Mouse (Mus musculus): ENCODE measurements around the gene Msmo1.

Gene Msmo1

GRCm38 (mm10) chr8:64733271-64733943, at the start of gene Msmo1:
TSS of gene Msmo1 (minus strand) at chr8:64733792.
- DNase-seq (ENCODE audit: low read depth in 1 of 2, low spot score in 2 of 2), result peak; percentile 92 to 94

DNA sequence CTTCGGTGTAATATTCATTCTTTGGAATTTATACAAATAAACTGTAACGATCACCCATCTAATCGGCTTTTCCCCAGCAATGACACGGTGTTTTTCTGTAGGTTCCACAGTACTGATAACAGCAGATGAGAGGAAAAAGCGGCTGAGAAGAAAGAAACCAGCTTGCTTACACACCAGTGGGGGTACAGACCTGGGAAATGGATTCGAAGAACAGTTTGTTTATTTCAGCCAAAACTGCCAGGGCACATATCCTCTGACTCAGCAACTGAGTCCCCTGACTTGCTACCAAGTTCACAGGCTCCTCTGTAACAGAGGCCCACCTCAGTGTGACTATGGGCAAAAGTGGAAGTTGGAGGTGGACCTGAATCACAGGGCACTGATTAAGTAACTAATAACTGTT, 48.4 kb upstream of the Msmo1 start:
- DNase-seq (ENCODE audit: low read depth in 1 of 2, low spot score in 2 of 2), result no peak

- no peak for DNase-seq (ENCODE audit: low read depth in 1 of 2, low spot score in 2 of 2)
These were observed 44.3 kb upstream of the Msmo1 start for GRCm38 (mm10) chr8:64777925-64778324.

DNA sequence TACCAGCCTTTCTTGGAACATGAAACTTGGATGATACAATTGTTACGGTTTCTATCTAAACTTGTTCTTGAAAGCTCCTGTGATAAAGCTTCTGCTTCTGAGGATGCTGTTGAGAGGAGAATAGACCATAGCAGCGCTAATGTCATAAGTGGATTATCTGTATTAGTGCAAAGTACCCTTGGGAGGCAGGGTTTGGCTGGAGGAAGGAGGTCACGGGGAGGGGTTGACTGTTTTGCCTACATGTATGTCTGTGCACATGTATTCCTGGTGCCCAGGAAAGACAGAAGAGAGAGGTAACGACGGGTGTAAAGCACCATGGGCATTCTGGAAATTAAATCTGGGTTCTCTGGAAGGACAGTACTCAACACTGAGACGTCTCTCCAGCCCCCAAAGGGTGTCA, 40.5 kb upstream of the Msmo1 start:
- DNase-seq (ENCODE audit: low read depth in 1 of 2, low spot score in 2 of 2), result no peak

DNA sequence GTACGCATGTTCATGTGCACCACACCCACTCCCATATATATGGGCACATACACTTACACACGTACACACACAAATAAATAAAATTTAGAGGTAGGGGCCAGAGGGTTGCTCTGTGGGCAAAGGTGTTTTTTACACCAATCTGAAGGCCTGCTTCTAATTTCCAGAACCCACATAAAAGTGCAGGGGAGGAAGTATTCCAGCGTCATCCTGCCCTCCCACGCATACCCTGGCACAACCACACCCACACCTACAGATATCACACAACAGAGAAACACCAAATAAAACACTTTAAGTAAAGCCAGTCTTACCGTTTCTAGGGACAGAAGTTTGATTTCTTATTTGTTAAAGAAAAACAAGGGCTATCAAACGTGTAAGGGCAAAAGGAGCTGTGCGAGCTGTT, 37.2 kb upstream of the Msmo1 start:
- no peak for DNase-seq (ENCODE audit: low read depth in 1 of 2, low spot score in 2 of 2)

DNA sequence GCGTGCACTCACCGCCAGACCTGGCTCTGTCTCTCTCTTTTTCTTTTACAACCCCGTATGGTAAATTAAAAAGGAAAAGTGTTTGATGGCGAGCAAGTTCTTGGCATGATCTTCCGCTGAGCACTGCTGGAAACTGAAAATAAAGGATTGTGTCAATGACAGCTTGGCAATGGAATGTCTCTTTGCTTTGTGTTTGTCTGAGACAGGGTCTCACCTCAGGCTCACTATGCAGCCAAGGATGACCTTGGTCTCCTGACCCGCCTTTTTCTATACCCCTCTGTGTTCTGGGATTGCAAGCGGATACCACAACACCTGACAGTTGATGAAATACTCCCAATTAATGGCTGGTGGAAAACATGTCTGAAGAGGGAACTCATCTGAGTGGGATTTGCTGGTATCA, 36.0 kb upstream of the Msmo1 start:
- DNase-seq (ENCODE audit: low read depth in 1 of 2, low spot score in 2 of 2), result no peak

GRCm38 (mm10) chr8:64768645-64769044, 35.1 kb upstream of the Msmo1 start:
- DNase-seq (ENCODE audit: low read depth in 1 of 2, low spot score in 2 of 2), result no peak

DNA sequence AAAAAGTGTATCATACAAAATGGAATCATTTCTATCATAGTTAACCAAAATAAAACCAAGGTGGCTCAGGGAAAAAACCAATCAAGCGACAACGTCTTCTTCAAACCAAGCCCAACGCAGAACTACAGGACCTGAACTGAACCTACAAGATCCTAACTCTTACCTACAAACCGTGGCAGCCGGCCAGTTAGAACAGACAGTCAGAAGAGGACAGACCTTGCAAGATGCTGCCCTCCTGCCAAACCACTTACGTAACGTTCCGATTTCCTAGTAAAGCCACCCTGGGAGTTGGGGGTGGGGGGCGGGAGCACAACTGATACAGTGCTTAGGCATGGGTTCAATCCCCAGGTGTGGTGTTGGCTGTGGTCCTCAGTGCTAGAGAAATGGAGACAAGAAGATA, 33.5 kb upstream of the Msmo1 start:
- DNase-seq (ENCODE audit: low read depth in 1 of 2, low spot score in 2 of 2), result no peak

DNA sequence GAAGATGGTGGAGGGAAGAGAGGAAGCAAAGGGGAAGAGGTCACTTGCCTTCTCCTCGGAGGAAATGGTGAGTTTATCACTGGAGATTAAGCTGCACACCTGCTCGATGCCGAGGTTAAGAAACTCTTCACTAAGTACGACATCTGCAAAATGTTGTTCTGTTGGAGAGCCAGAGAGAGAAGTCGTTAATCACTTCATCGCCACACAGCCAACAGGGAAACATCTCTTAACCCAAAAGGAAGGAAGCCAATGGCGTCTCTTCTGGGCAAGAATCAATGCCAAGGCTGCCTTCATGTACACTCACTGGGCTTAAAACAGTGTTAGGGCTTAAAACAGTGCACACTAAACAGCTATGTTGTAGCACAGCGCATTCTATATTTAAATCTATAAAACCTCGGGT, 30.5 kb upstream of the Msmo1 start:
- no peak for DNase-seq (ENCODE audit: low read depth in 1 of 2, low spot score in 2 of 2)

- DNase-seq (ENCODE audit: low read depth in 1 of 2, low spot score in 2 of 2), result no peak
These were observed 29.2 kb upstream of the Msmo1 start for GRCm38 (mm10) chr8:64762751-64763150.

GRCm38 (mm10) chr8:64761430-64761829, 27.8 kb upstream of the Msmo1 start:
- no peak for DNase-seq (ENCODE audit: low read depth in 1 of 2, low spot score in 2 of 2)

GRCm38 (mm10) chr8:64757956-64758355, 24.4 kb upstream of the Msmo1 start:
- no peak for DNase-seq (ENCODE audit: low read depth in 1 of 2, low spot score in 2 of 2)

DNA sequence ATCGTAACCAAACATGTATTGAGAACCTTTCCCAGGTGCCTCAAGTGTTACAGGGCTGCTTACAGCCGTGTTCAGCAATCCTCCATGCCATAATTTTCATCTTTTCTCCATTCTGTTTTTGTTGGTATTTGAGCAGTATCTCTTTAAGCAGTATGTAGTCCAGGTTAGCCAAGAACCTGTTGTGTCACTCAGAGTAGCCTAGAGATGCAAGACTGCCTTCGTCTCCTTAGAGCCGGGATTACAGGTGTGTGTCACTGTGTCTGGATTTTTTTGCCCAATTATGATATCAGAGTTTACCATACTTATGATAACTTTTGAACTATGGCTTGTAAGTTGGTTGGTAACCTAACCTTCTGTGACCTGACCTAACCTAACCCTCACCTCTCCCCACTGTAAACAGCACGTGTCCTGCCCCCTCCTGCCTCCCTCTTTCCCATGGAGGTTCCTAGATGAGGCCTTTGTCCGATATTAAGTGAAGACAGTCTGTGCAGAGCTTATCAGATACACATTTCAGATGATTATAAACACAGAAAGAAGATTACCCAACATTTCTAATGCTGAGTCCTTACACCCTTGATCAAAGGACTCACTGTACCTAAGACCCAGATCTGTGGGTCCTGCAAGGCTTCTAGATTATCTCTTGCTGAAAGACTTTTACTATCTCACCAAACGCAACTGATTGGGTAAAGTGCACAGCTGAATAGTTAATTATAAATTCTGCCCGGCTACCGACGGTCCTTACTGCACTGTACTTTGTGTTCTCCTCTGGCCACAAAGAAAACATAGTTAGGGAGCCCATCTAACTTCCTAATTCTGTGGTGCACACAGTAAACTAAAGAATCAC, 12.8 kb upstream of the Msmo1 start:
- no peak for DNase-seq (ENCODE audit: low read depth in 1 of 2, low spot score in 2 of 2)

DNA sequence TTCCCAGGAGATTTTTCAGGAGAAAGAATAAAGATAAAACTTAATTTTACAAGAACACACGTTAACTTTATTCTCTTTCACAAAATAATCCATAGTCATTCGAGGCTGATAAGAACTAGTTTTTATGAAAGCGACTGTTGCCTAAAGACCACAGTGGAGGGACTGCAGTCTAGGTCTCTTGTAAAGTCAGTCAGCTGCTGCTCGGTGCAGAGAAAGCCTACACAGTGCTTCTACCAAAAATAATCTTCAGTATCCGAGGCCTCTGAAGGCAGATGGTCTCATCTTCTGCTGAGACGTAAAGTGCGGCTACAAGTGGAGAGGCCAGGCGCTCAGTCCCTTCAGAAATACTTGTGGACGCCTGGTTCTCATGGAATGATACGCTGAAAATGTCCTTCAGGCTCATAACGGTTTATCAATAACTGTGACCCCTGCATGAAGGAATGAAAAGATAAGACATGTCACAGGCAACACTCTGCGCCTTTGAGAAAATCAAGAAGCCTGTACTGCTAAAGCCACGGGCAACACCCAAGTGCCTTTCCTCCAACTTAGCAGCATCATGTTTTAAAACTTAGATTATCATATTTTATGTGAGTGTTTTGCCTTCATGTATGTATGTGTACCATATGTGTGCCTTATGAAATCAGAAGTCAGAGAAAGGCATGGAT, 7.1 kb upstream of the Msmo1 start:
- no peak for DNase-seq (ENCODE audit: low read depth in 1 of 2, low spot score in 2 of 2)

- no peak for DNase-seq (ENCODE audit: low read depth in 1 of 2, low spot score in 2 of 2)
These were observed 5.3 kb upstream of the Msmo1 start for GRCm38 (mm10) chr8:64738916-64739315.

- DNase-seq (ENCODE audit: low read depth in 1 of 2, low spot score in 2 of 2), result no peak
These were observed 3.3 kb upstream of the Msmo1 start for GRCm38 (mm10) chr8:64736767-64737323.

DNA sequence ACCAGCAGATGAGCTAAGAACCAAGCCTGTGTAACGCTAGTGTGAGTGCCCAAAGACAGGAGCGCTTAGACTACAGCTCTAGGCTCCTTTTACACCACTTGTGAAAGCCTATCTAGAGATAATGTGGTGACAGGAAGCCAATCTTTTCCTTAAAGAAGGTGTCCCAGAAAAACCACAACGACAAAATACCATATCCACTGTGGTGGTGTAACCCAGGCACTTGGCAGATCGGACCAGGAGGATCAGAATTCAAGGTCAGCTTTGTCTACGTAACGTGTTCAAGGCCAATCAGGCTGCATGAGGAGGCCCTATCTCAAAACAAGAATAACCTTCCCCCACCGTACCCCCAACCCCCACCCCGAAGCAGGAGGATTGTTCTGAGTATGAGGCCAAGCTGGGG, 1.6 kb upstream of the Msmo1 start:
- DNase-seq (ENCODE audit: low read depth in 1 of 2, low spot score in 2 of 2), result no peak

DNA sequence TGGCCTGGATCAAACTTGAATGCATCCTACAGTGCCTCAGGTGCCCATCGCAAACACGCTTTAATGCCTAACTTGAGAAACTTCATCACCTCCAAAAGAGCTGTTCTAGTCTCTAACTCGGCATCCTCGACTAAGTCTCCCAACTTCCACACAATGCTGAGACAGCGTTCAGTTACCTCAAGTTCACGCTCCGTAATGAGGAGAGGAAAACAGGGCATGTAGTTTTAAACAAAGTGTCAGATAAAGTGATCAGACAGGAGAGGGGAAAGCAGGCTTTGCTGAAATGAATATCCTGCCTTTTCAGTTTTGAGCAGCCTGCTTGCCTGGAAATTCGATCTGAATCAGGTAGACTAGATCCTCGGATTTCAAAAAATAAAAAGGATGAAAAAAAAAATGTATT, 996 bp downstream of the Msmo1 start:
- DNase-seq (ENCODE audit: low read depth in 1 of 2, low spot score in 2 of 2), result no peak

DNA sequence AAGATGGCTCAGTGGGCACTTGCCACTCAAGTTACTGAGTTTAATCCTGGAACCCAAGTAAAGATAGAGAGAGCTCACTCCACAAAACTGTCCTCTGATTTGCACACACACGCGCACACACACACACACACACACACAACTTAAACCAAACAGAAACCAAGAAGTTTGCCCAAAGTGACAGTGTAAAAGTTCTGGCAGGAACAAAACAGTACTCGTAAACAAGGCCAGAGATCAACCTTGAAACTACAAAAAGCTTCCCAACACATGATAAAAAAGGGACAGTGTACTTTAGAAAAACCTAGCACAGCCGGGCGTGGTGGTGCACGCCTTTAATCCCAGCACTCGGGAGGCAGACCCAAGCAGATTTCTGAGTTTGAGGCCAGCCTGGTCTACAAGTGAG, 5.4 kb downstream of the Msmo1 start:
- no peak for DNase-seq (ENCODE audit: low read depth in 1 of 2, low spot score in 2 of 2)

DNA sequence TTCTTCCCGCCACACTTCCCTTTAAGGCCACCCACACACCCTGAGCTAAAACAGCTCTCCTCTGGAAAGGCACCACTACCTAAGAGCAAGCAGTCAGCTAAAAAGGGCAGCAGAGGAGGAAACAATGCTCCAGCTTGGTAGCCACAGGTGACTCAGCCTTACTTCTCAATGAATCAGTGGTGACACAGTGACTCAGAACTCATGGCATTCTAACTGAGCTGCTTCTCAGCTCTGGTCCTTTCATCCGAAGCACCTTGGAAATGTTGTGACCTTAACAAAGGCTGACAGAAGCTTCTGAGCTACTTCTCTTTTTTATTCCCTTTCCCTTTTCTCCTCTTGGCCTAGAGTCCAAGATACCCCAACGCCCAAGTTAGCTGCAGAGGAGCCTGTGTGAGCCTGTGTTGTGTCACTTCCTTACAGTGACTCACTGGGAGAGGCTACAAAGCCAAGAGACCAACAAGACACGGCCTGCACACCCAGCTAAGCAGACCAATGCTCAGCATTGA, 7.3 kb downstream of the Msmo1 start:
- DNase-seq (ENCODE audit: low read depth in 1 of 2, low spot score in 2 of 2), result peak; percentile 44 to 54

DNA sequence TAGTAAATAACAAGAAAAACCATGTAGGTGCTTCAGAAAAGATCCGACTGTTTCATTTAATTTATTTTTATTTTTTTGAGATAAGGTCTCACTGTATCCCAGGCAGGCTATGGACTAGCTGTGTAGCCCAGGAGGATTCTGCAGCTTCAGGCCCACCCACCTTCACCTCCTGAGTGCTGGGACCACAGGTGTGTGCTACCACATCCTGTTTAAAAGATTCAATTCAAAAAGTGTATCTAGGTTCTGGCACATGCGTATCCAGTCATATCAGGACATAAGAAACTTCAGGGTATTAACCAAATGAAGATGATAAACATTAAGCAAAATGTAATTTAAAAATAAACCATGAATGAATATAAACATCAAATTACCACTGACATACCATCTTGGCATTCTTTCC, 10.4 kb downstream of the Msmo1 start:
- no peak for DNase-seq (ENCODE audit: low read depth in 1 of 2, low spot score in 2 of 2)

DNA sequence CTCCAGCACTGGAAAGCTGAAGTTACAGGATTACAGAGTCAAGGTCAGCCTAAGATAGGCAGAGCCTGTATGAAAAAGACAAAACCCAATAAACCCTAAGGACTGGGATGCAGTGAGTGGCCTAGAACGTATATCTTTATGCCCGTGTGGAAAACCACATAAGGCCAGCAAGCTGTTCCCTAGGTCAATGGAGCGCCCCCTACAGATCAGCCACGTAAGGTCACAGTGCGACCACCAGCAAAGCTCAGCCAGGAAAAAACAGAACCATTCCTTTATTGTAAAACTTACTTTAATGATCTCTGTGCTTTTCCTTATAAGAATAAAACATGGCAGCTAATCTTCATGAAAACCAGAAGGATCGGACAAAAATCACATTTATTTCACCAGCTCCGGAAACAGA, 15.7 kb downstream of the Msmo1 start:
- no peak for DNase-seq (ENCODE audit: low read depth in 1 of 2, low spot score in 2 of 2)

Data from monocyte, adult 2 months (primary cell).